Mouse (Mus musculus): ENCODE measurements around the gene Dact2. TPM values are rescaled to one million over a fixed set of nuclear protein-coding genes. Genes with fewer than 3 reads are reported as not detected.

Gene Dact2
- total RNA-seq, 2 experiments from 2014 or later = 0.95 to 1.1 TPM

DNA sequence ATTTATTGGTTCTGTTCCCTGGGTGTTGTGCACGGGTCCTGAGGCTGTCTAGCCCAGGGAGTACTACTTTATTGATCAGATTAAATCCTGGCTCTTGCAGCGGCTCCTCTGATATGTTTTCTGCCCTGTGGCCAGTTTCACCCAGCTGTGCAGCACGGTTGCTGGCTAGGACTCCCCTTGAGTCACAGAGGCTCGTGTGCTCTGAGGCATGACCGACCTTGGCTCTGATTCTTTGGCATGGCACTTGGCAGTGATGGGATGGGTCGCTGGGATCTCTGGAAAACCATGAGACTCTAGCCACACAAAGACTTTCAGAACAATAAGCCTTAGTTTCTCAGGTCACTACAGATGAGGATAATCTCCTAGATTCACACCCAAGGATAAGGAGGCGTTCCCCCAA, 8.7 kb upstream of the Dact2 start:
- DNase-seq = no peak

DNA sequence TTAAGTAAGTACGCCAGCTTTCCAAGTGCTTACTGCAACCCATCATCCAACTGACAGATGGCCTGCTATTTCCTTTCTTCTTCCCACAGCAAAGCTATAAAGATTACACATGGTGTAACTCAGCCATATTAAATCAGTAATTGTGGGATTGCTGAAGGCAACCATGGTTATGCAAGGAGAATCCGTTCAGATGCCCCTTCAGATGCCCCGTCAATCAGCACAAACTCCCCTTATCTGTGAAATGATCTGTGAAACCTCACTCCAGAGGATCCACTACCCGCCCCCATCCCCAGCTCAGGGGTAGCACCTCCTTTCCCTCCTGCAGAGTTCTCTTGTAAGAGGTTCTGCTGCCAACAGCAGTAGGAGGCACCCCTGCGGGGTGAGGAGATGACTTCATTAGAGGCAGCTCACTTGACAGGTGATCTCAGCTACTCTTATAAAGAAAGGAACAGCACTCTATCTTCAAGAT, 3.0 kb upstream of the Dact2 start:
- no peak for DNase-seq

DNA sequence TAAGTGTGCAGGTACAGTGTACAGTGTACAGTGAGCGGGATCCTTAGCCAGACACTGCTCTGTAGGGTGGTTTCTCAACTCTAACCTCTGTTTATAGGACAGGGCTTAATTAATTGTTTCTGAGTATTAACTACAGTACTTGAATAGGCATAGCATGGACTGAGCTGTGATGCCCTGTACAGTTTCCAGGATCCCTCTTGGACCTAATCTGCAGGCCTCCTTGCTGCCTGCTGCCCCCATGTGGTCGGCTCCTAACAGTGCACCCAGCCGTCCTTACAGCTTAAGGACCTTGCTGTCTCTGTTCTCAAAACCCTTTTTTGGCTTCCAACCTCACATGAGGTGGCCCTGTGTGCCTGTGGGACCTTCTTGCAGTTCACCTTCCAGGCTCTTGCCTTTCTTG, 2.0 kb upstream of the Dact2 start:
- DNase-seq = peak; percentile 54 to 82

DNA sequence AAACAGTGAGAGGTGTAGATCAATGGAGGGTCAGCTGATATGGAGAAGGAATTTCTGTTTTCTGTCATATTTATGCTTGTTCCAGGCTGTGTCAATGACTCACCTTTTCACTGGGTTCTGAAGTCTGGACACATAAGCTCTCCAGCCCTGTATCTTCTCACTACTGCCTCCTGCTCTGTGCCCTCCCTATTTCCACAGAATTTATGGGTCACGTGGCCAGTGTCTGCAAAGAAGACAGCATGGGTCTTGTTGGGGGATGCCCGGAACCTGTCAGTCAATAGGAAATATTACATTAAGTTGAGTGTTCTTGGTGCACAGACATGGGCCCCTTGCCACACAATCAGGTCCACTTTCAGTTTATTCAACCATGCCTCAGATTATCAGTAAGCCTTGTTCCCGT, 1.1 kb upstream of the Dact2 start:
- no peak for DNase-seq

DNA sequence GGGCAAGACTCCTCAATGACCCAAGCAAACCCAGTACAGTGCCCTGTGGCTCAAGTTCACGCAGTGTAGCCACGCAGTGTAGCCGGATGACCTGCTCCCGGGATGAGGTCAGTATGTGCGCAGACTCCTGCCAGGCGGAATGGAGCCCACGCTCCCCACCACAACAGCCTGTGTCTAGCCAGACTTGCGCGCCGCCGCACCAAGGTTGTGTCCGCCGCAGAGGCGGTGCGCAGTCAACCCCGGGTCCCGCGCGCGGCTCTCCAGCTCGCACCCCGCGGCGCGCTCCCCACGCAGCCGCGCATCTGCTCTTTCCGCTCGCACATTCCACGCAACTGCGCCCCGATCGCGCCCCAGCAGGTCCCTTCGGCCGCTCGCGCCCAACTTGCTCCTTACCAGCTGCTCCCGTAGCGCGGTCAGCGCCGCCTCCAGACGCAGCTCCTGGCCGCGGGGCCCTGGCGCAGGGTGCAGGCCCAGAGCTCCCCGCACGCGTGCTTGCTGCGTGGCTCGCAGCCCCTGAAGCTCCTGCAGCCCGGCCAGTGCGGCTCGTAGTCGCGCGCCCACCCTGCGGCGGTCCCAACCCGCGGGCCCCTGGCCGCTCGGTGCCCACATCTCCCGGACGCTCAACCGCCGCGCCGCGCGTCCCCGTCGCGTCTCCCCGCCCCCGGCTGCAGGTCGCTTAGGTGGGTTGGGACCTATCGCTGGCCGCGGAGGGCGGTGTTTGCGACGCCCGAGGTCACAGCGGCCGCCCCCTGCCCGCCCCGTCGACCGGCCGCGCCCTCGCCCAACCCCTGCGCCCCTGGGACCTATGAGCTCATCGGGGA, 773 bp downstream of the Dact2 start:
- peak; percentile 38 to 54 for DNase-seq

DNA sequence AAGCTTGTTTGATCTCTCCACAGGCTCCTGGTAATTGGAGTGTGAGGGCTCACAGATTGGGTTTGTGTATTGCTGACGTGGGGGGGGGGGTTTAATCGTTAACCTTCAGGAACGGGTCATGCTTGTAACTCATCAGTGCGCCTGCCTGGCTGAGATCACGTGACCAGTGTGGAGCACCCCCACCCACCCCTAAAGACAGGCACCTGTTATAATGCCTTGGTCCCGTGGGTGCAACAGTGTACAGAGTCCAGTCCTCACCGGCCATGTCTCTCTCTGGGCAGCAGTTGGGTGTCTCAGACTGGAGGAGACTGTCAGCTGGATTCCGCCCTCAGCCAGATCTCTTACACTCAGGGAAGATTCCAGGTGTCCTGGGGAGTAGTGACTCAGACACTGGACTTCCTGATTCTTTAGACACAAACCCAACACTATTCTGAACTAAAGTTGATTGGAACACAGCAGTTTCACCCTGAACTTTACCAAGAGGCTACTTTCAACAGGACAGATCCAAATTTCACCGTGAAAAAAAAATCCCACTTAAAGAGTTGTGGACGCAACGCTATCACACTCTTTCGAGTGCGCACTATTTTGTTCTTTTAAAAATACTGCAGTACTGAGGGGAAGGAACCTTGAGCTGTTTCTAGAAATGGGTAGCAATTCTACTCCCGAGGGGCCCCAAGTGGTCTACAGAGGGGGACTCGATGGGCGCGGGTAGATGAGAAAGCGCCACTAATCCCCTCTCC, 1.6 kb downstream of the Dact2 start:
- DNase-seq = no peak

DNA sequence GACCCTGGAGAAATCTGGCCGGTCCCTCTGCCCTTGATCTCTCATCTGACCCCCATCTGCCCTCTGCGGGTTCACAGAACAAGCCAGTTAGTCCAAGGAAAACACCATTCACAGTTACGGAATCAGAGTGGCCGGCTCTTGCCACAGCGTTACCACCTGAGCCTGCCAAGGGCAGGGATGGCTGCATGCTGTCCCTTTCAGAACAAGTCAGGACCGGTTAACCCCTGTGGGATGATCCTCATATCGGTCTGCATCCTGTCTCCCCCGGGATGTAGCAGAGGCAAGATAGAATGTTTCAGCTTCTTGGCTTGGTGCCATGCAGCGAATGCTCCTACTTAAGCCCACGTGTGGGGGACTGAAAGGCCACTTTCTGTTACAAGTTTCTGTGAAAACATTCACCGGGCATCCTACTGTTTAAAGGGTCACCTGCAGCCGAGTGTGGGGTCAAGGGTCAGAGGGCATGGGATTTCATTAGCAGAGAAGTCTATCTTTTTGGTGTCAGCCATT, 2.8 kb downstream of the Dact2 start:
- DNase-seq = peak in 1 of 2 experiments; percentile 20

DNA sequence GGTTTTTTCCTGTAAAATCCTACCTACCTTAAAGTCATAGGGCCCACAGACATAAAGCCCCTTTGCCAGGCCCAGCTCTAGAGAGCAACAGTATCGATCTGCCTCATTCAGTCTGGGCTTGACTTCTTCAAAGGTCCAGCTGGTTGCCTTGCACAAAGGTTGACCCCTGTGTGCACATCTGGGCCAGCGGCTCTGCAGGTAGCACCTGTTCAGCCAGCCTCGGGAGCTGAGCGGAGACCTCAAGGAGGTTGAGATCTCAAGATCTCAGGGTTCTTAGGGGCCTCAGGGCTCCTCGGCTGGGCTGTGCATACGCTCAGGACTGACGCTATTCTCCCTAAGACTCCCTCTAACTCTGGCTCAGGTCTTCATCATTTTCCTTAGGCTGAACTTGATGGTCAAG, 3.9 kb downstream of the Dact2 start:
- no peak for DNase-seq

DNA sequence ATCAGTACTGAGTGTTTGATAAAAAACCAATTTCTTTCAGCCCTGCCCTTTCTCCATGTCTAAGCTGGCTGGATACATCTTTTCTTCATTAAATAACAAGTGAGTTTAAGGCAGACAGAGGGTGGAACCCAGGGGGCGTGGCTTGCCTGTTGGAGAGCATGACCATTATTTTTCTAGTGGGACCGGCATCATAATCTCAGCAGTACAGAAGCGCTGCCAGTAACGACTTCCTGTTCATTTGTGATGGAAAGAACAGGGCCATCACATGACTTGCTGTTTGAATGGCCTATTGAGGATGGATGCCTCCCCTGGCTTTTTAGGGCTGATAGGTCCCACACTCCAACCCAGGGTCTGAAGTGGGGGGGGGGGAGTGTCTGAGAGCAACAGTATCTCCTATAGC, 4.5 kb downstream of the Dact2 start:
- peak; percentile 49 to 59 for DNase-seq

DNA sequence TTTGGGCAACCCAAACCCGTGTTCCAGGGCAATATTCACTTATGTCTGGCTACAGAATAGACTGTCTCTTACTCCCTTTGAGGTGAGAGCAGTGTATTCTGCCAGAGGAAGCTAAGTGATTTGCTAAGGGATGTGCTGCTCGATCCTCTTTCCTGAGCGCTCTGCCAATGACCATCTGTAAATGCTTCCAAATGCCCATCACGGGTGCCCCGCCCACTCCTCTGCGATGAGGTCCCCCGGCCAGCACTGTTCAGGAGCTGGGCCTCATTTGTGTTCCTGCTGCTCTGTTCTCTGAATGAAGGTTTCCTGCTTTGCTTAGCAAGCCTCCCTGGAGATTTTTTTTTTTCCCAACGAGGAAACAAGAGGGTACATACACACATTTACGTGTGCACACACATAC, 11.2 kb downstream of the Dact2 start:
- DNase-seq = no peak

DNA sequence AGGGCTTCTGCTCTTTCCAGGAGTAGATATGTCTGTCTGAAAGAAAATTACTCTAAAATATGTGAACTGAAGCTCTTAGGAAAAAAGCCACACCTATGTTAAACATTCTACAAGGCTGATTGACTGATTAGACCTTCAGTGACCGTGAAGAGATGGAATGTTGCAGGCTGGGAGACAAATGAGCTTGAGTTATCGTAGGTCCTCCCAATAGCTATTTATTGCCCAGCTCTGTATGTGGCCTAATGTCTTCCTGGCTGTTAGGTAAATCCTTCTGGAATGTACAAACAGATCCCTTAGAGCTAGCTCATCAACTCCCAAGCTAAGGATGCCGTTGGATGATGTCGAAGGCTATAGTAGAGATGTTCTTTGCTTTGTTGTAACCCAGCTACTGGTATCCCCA, 11.7 kb downstream of the Dact2 start:
- no peak for DNase-seq

DNA sequence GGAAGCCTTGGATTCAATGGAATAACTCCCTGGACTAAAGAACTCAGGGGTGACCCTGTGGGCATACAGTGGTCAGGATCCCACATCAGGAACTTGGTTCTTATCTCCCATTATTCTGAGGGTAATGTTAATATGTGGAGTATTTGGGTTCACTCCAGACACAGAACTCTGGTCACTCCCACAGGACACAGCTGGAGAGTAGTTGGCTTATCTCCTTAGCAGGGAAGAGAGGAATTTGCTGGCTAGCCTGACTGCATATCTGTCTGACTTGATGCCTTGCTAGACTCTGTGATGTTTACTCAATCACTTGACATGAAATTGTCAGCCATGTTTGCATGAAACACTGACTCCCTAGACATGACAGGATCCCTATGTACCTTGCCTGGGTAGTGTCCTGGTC, 15.6 kb downstream of the Dact2 start:
- DNase-seq = peak; percentile 31 to 44

DNA sequence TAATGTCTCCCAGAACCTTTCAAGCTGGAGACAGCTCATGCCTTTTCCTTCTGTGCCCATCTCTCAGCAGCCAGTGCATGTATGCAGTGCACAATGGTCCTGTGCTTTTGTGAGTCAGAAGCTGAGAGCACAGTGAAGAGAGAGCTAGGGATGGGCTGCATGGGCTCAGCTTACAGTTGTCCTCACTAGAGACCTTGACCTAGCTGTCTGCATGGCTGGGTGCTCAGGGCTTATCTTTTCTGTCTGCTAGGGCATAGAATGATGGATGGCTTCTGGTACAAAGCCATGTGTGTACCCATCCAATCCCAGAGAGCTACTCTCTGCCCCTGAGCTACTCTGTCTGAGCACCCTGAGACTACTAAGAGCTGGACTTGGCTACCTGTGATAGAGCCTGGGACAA, 17.0 kb downstream of the Dact2 start:
- no peak for DNase-seq

DNA sequence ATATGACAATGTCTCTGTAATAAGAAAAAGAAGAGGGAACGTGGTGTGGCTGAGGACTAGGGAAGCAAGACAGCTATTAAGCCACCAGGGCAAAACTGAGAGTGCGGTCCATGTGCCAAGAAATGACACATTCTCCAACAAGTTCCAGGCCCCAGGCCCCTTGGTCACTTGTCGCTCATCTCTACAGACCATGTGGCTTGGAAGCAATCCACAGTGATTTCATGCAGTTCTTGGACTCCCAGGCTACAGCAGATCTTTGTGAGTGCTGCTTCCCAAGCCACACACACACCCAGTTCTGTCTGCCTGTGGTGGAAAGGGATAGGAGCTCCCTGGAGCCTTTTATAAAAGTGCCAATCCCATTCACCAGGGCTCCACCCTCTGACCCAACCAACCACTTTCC, 17.9 kb downstream of the Dact2 start:
- DNase-seq = peak; percentile 36 to 52

DNA sequence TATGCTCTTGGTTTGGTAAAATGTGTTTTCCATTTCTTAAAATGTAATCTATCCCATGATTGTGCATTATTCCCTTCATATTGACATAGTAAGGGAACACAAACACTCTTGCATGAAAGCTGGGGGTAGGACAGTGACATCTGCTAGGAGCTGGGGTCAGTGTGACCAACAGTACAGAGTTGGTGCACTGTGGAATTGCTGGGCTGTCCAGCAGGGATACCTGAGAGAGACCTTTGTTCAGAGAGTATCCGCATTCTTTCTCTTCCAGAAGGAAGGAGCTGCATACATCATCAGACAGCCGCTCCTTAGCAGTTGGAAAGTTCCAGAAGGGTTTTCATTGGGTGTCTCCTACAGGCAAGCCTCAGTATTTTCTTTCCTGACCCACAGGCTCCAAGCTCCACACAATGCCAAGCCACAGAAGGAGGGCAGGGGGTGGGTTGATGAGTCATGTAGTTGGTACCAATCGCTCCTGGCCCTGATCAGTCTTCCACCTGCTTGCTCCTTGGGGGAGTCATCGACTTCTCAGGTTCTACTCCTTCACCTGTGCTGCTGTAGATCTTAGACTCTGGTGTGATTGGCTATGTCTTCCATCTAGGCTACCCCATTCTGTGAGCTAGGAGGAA, 19.8 kb downstream of the Dact2 start:
- no peak for DNase-seq

DNA sequence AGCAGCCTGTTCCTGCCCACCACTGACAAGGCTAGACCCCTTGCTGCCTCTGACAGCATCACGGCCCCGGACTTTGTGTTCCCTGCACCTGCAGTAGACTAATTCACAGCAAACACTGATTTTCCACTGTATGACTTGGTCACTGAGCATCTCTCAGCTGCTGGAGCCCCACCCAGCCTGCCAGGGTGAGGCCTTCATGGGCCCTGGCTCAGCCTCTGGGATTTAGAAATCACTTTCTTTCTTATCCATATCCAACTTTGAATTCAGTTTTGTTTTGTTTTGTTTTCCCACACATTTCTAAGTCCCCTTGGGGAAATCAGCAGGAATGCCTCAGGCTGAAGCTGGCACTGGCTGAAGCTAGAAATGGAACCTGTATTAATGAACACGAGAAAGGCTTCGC, 20.4 kb downstream of the Dact2 start:
- no peak for DNase-seq

DNA sequence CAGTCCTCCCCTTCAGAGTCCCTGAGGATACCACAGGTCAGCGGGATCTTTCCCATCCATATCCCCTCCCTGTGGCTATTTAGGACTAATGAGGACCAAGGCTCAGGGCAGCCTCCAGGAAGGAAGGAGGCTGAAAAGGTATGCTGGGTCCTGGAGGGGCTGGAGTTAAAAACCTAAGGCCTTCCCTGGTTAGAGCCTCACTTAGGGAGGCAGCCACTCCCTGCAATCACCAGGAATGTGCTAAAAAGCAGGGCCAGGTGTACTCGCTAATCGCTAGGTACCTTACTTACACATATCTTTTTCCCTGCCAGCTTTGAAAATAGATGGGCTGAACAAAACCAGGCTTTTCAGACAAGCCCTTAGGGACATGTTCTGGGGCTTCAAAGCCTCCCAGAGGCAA, 21.2 kb downstream of the Dact2 start:
- no peak for DNase-seq

DNA sequence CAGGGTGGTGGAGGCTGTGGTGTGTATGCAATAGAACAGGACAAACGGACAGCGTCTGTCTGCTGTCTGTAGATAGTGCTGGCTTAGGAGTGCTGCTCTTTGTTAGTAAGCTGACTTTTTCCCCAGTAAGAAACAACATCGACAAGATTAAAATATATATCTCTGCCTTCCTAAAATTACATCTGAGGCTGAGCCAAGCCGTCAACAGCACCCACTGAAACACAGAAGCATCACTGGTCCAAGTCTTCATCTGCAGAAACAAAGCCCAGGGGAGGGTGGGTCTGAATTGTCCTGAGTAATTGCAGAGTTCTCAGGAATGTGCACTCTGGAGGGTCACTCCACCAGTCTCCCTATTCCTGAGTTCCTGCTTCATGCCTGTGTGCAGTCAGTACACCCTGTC, 25.2 kb downstream of the Dact2 start:
- no peak for DNase-seq

DNA sequence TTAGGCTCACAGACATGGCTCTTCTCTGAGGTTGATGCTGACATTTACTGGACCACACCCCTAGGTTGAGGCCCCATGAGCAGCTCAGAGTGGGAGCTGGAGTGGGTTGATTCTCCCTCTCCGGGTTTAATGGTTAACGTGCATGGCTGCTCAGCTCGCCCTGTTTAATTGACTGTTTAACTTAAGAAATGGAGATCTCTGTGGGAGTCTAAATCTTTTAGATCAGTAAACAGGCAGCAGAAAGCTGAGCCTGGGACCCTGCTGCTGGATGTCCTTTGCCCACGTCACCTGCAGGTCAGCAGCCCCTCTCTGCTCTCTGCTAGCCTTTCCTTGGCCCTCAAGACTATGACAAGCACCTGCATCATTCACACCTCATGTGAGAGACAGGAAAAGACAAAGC, 25.6 kb downstream of the Dact2 start:
- DNase-seq = no peak

DNA sequence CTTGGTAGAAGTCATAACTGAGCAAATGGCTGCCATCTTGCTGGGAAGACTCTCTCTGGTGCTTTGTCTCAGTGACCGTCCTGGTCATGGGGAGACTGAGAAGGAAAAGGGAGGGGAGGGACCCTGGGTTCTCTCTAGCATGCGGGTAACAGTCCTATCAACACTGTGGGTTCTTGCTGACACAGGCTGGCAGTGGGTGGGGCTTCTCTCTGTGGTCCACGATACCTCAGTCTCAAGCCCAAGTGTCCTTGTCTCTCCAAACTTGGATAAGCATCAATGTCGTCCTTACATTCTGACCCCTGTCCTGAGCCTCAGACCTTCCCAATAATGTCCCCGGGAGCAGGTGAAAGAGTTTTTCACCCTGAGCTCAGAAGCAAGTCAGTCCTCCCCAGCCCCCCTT, 26.1 kb downstream of the Dact2 start:
- no peak for DNase-seq

DNA sequence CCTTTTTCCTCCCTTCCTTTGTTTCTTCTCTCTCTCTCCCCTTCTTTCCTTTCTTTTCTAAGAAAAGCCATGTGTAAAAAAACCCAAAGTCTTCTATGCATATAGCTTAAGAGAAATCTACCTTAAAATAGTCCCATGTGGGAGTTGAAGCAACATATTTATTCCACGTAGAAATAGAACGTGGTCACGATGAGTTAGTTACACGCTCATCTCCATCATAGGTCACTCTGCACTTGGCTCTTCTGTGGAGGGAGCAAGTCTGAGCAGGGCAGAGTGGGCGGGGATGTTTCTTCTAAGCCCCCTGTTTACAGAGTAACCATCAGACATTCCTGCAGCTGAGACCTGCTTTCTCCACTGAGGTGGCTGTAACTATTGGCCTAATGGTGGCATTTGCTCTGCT, 27.1 kb downstream of the Dact2 start:
- no peak for DNase-seq

DNA sequence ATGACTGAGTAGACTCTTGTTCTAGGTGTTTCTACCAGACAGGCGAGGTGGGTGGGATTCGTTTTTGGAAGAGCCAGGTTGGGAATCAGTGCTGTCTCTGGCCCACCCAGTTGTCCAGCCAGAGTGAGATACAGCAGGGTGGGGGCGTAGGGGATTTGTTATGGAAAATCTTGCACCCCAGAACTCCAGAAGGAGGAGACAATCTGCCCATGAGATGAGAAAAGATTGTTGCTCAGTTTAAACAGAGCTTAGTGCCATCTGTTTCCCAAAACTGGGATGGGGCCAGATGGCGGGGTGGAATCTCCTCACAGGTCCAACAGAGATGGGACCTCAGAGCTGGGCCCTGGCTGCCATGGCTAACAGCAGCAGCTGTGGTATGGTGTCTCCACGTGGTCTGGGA, 28.4 kb downstream of the Dact2 start:
- DNase-seq = no peak

DNA sequence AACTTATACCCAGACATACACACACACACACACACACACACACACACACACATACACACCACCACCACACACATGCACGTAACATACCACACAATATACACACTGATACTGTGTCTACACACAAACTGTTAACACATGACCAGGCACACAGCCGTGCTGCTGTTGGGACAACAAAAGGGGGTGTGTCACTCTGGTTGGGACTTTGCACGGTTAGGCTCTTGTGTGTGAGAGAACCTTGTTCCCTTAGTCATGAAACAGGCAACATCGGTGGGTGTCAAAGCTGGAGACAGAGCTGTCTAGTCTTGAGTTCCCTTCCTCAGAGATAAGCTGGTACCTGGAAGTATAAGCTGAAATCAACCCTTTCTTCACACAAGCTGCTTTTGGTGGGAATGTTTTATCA, 29.1 kb downstream of the Dact2 start:
- no peak for DNase-seq

All from heart, adult 18-20 months (tissue).